Mouse (Mus musculus): ENCODE measurements at regions not wholly inside any gene's neighbourhood (a gene's known extent, or its start where the extent isn't known, plus 50 kb on each side); places are given as distances from the start of the nearest gene placed in this dataset.

GRCm38 (mm10) chr8:125619336-125619906, 49.8 kb upstream of the Sipa1l2 start:
- DNase-seq (ENCODE audit: low read depth): peak; percentile 8

Measured in 416B (cell line).